Comparison of ENCODE assay signal across 22 mouse cellular contexts in the genomic region with DNA sequence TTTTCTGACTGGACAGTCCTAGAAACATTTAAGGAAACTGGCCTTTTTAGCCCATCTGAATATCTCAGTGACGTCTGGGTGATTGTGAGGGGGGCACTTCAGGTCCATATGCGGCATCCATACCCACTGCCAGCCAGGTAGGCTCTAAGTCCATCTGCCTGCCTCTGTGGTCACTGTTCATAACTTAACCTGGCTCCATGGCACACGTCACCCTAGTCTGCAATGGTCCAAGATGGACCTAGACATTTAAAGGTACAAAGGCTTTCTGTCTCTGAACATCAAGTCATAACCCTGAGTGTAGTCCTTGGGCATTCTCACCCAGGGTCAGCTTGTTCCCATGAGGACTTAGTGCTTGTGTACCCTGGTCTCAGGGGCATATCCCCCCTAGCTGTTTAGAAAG. TPM values are rescaled to one million over a fixed set of nuclear protein-coding genes. Genes with fewer than 3 reads are reported as not detected.
A peak's percentile ranks its signal among the peaks of the same experiment; 100 is the strongest.
DNase-seq lines count a peak whose midpoint lies in the region; ATAC-seq and TF ChIP-seq lines count a peak whose summit lies in the region.
"Had no signal": no experiment of that assay in that cellular context is flagged by ENCODE, and none has a peak within 500 bp of the region (broad histone marks: within the 10 kb centered on the region; RNA-seq: fewer than 3 reads in every experiment).

No protein-coding gene starts in this region.

- peaks cover 8% of the 10 kb centered on the region for H3K4me1 ChIP-seq in heart, embryonic 10.5 days
- peaks cover 14% of the 10 kb centered on the region for H3K4me1 ChIP-seq in liver, embryonic 11.5 days (replicated peaks; ENCODE audit: control insufficient read depth, insufficient read depth, low read length)
- H3K4me1 ChIP-seq: embryonic facial prominence, embryonic 15.5 days; forebrain, embryonic 12.5 days had no signal

- H3K27ac ChIP-seq in heart, embryonic 10.5 days = no peak overlapping the region
- H3K27ac ChIP-seq in liver, embryonic 11.5 days (ENCODE audit: low read depth, low read length) = no peak overlapping the region
- H3K27ac ChIP-seq: embryonic facial prominence, embryonic 13.5 days; embryonic facial prominence, embryonic 15.5 days; forebrain, embryonic 10.5 days; forebrain, embryonic 12.5 days had no signal

- ATAC-seq in liver, embryonic 11.5 days (replicated peaks; ENCODE audit: low FRiP score) = no peak
- ATAC-seq: forebrain, embryonic 14.5 days had no signal

- H3K36me3 ChIP-seq in heart, embryonic 10.5 days = peaks cover 19% of the 10 kb centered on the region
- H3K36me3 ChIP-seq in liver, embryonic 11.5 days (ENCODE audit: control insufficient read depth, insufficient read depth, low read length) = no peaks in the 10 kb centered on the region
- H3K36me3 ChIP-seq in myocyte (ENCODE audit: control insufficient read depth, insufficient read depth) = no peaks in the 10 kb centered on the region
- H3K36me3 ChIP-seq: forebrain, embryonic 10.5 days; forebrain, embryonic 12.5 days had no signal

- peak; percentile 53 for DNase-seq in heart, embryonic 10.5 days (ENCODE audit: low spot score)
- DNase-seq in heart, postnatal 4 days = no peak
- peak; percentile 23 for DNase-seq in liver, embryonic 11.5 days (ENCODE audit: low spot score)
- DNase-seq in liver = no peak
- DNase-seq in gastrocnemius, adult 18-20 months (ENCODE audit: low spot score) = no peak
- DNase-seq: adrenal gland, adult 2 months; adrenal gland, postnatal 10 days; adrenal gland, postnatal 25 days; cerebellum, adult 11 months; cerebellum, adult 18-20 months; cerebellum, adult 8-10 months; cerebellum, adult 9-11 months; cerebellum, postnatal 14 days; cerebellum, postnatal 36 days; embryo, embryonic 11 days had no signal

- 79% methylated on average over 3 of the region's 3 CpGs for WGBS in heart, embryonic 10.5 days
- 82% methylated on average over 3 of the region's 3 CpGs for WGBS in liver, embryonic 11.5 days

- H3ac ChIP-seq in myocyte (ENCODE audit: control insufficient read depth, insufficient read length) = no peak overlapping the region

- no peaks in the 10 kb centered on the region for H3K79me2 ChIP-seq in myocyte (ENCODE audit: control insufficient read depth, insufficient read depth)

- no peak for TF ChIP-seq POLR2A in myocyte (IDR thresholded peaks at IDR 0.05; ENCODE audit: insufficient read length, low read depth)

- H3K4me3 ChIP-seq in heart, embryonic 10.5 days = no peak overlapping the region
- no peak overlapping the region for H3K4me3 ChIP-seq in liver, embryonic 11.5 days (ENCODE audit: low read depth, low read length)
- no peak overlapping the region for H3K4me3 ChIP-seq in myocyte
- H3K4me3 ChIP-seq: embryonic facial prominence, embryonic 13.5 days; embryonic facial prominence, embryonic 15.5 days; erythroblast, embryonic 14.5 days; forebrain, embryonic 10.5 days; forebrain, embryonic 12.5 days had no signal

- no peak overlapping the region for H3K9ac ChIP-seq in liver, embryonic 11.5 days (ENCODE audit: low read depth, low read length)
- H3K9ac ChIP-seq: embryonic facial prominence, embryonic 13.5 days; embryonic facial prominence, embryonic 15.5 days; forebrain, embryonic 12.5 days had no signal

- H3K9me3 ChIP-seq in heart, embryonic 10.5 days = no peaks in the 10 kb centered on the region
- H3K9me3 ChIP-seq in liver, embryonic 11.5 days (ENCODE audit: control insufficient read depth, low read length) = no peaks in the 10 kb centered on the region
- H3K9me3 ChIP-seq: embryonic facial prominence, embryonic 13.5 days; embryonic facial prominence, embryonic 15.5 days; forebrain, embryonic 10.5 days; forebrain, embryonic 12.5 days had no signal

- H3K4me2 ChIP-seq in liver, embryonic 11.5 days = no peak overlapping the region
- H3K4me2 ChIP-seq in myocyte (ENCODE audit: low read depth) = no peak overlapping the region
- H3K4me2 ChIP-seq: embryonic facial prominence, embryonic 13.5 days; embryonic facial prominence, embryonic 15.5 days; forebrain, embryonic 12.5 days had no signal

- no peaks in the 10 kb centered on the region for H3K27me3 ChIP-seq in heart, embryonic 10.5 days (ENCODE audit: insufficient read depth, poor library complexity, severe bottlenecking)
- no peaks in the 10 kb centered on the region for H3K27me3 ChIP-seq in liver, embryonic 11.5 days (replicated peaks; ENCODE audit: control insufficient read depth, insufficient read depth, low read length)
- no peaks in the 10 kb centered on the region for H3K27me3 ChIP-seq in myocyte (ENCODE audit: control insufficient read depth, insufficient read depth, insufficient read length)
- H3K27me3 ChIP-seq: embryonic facial prominence, embryonic 13.5 days; embryonic facial prominence, embryonic 15.5 days; forebrain, embryonic 12.5 days had no signal

TF ChIP-seq in myocyte, 11 proteins besides CTCF, POLR2A, EP300 and RAD21:
- no peak for TF ChIP-seq MYOD1 (IDR thresholded peaks at IDR 0.05; ENCODE audit: control insufficient read depth in 1 of 3, insufficient read length in 2 of 3, low read depth in 2 of 3)
- no peak for TF ChIP-seq CEBPB (IDR thresholded peaks at IDR 0.05; ENCODE audit: insufficient read depth, poor library complexity, severe bottlenecking)
- TF ChIP-seq POLR2AphosphoS2 (IDR thresholded peaks at IDR 0.05; ENCODE audit: insufficient read length, low read depth) = peak; percentile 36
TF ChIP-seq in myocyte: peak in this region for 1.

RNA-seq across cellular contexts. Expression of a gene that starts 17.4 kb away (rescaled TPM):
- polyA plus RNA-seq in heart, embryonic 10.5 days (2016; fragmentation: Nextera tagmentation; extraction: Ambion mirVana) = 67.3 and 83.6 TPM in 2 replicates
- total RNA-seq in heart, postnatal 4 days (2021) = 10 to 100 TPM; 50.2 to 54.5 TPM
- 44.5 and 51.2 TPM in 2 replicates for polyA plus RNA-seq in liver, embryonic 11.5 days (2014; fragmentation: Nextera tagmentation; extraction: Ambion mirVana)
- 53.4 TPM for polyA plus RNA-seq in myocyte (2012; fragmentation: generic; extraction: Trizol)
- 10 to 100 TPM; 23.2 to 23.4 TPM for total RNA-seq in gastrocnemius, adult 18-20 months (2021)

RNA-seq across cellular contexts. Expression of a gene that starts 24.3 kb away (rescaled TPM):
- 56.1 and 62.9 TPM in 2 replicates for polyA plus RNA-seq in heart, embryonic 10.5 days (2016; fragmentation: Nextera tagmentation; extraction: Ambion mirVana)
- total RNA-seq in heart, postnatal 4 days (2021) = 10 to 100 TPM; 35.1 to 36.1 TPM
- 63.0 and 68.5 TPM in 2 replicates for polyA plus RNA-seq in liver, embryonic 11.5 days (2014; fragmentation: Nextera tagmentation; extraction: Ambion mirVana)
- polyA plus RNA-seq in myocyte (2012; fragmentation: generic; extraction: Trizol) = 46.0 TPM
- total RNA-seq in gastrocnemius, adult 18-20 months (2021) = 10 to 100 TPM; 30.8 to 34.2 TPM

RNA-seq across cellular contexts. Expression of a gene that starts 25.3 kb away (rescaled TPM):
- polyA plus RNA-seq in heart, embryonic 10.5 days (2016; fragmentation: Nextera tagmentation; extraction: Ambion mirVana) = 36.0 and 37.0 TPM in 2 replicates
- total RNA-seq in heart, postnatal 4 days (2021) = 10 to 100 TPM; 41.8 to 45.5 TPM
- polyA plus RNA-seq in liver, embryonic 11.5 days (2014; fragmentation: Nextera tagmentation; extraction: Ambion mirVana) = 31.2 and 33.9 TPM in 2 replicates
- polyA plus RNA-seq in myocyte (2012; fragmentation: generic; extraction: Trizol) = 7.0 TPM
- total RNA-seq in gastrocnemius, adult 18-20 months (2021) = 10 to 100 TPM; 13.5 to 18.0 TPM

RNA-seq across cellular contexts. Expression of a gene that starts 31.7 kb away (rescaled TPM):
- polyA plus RNA-seq in heart, embryonic 10.5 days (2016; fragmentation: Nextera tagmentation; extraction: Ambion mirVana) = 15.0 and 16.6 TPM in 2 replicates
- total RNA-seq in heart, postnatal 4 days (2021) = 1 to 10 TPM; 4.8 to 4.9 TPM
- polyA plus RNA-seq in liver, embryonic 11.5 days (2014; fragmentation: Nextera tagmentation; extraction: Ambion mirVana) = 6.2 and 6.8 TPM in 2 replicates
- polyA plus RNA-seq in myocyte (2012; fragmentation: generic; extraction: Trizol) = 0.67 TPM
- total RNA-seq in gastrocnemius, adult 18-20 months (2021) = 1 to 10 TPM; 1.3 to 3.2 TPM
- polyA plus RNA-seq: erythroblast, embryonic 14.5 days had no signal

RNA-seq across cellular contexts. Expression of a gene that starts 47.1 kb away (rescaled TPM):
- 87.2 and 97.0 TPM in 2 replicates for polyA plus RNA-seq in heart, embryonic 10.5 days (2016; fragmentation: Nextera tagmentation; extraction: Ambion mirVana)
- 100 to 1,000 TPM; 111 to 119 TPM for total RNA-seq in heart, postnatal 4 days (2021)
- polyA plus RNA-seq in liver, embryonic 11.5 days (2014; fragmentation: Nextera tagmentation; extraction: Ambion mirVana) = 61.1 and 65.6 TPM in 2 replicates
- 67.7 TPM for polyA plus RNA-seq in myocyte (2012; fragmentation: generic; extraction: Trizol)
- total RNA-seq in gastrocnemius, adult 18-20 months (2021) = 10 to 100 TPM; 42.2 to 47.7 TPM

Comparison
In these comparisons a context has a peak if more than half of its experiments do, and no peak if none do; other contexts are left out.
1. DNase-seq: peak in heart, embryonic 10.5 days (single experiment) and liver, embryonic 11.5 days (single experiment); none in heart, postnatal 4 days (single experiment), liver (single experiment) and gastrocnemius, adult 18-20 months (single experiment).